Mouse (Mus musculus) heart, embryonic 14.5 days (tissue): ENCODE data around the gene Omp. TPM values are rescaled to one million over a fixed set of nuclear protein-coding genes. Genes with fewer than 3 reads are reported as not detected.

Experiments used
- ATAC-seq: fragments of 200-750 bp; cut with Nextera tagmentation; 2 replicates; pipeline ENCODE4 v1.8.0; 2017; ENCODE audit warnings: low read depth, moderate TSS enrichment; ENCODE audit not compliant: insufficient number of reproducible peaks, insufficient read depth, low FRiP score
- H3K27ac ChIP-seq, 2 experiments: fragments of 200-500 bp in 1 of 2; fragments of 300-500 bp in 1 of 2; sonication (generic) in 1 of 2; replicated peaks in 1 of 2; 2 replicates each; pipeline ENCODE4 v1.5.1; 2012 to 2014; ENCODE audit warnings: low read depth in 2 of 2, low read length in 2 of 2, control low read depth in 1 of 2, mild to moderate bottlenecking in 1 of 2, mixed read lengths in 1 of 2; ENCODE audit not compliant: control insufficient read depth in 1 of 2, insufficient read depth in 1 of 2
- H3K27me3 ChIP-seq: fragments of 300-500 bp; sonication (generic); 2 replicates; pipeline ENCODE4 v1.6.1; 2014; ENCODE audit warnings: mild to moderate bottlenecking, low read length, control low read depth; ENCODE audit not compliant: control insufficient read depth, insufficient read depth
- H3K36me3 ChIP-seq: fragments of 300-500 bp; sonication (generic); 2 replicates; pipeline ENCODE4 v1.6.1; 2014; ENCODE audit warnings: mild to moderate bottlenecking, control low read depth, low read length, mixed read lengths; ENCODE audit not compliant: control insufficient read depth, insufficient read depth
- H3K4me1 ChIP-seq, 2 experiments: fragments of 200-500 bp in 1 of 2; fragments of 300-500 bp in 1 of 2; sonication (generic) in 1 of 2; 2 replicates each; pipeline ENCODE4 v1.6.1; 2012 to 2014; ENCODE audit warnings: low read length in 2 of 2, control low read depth in 1 of 2, mixed read lengths in 1 of 2; ENCODE audit not compliant: control insufficient read depth in 2 of 2, insufficient read depth in 2 of 2
- H3K4me2 ChIP-seq: fragments of 300-500 bp; sonication (generic); 2 replicates; pipeline ENCODE4 v1.6.1; 2014; ENCODE audit warnings: mild to moderate bottlenecking, low read length
- H3K4me3 ChIP-seq, 2 experiments: fragments of 200-500 bp in 1 of 2; fragments of 300-500 bp in 1 of 2; sonication (generic) in 1 of 2; 2 replicates each; pipeline ENCODE4 v1.5.1; 2012 to 2014; ENCODE audit warnings: low read length in 2 of 2, mild to moderate bottlenecking in 2 of 2, control low read depth in 1 of 2, low read depth in 1 of 2, moderate library complexity in 1 of 2; ENCODE audit not compliant: control insufficient read depth in 1 of 2, insufficient read depth in 1 of 2
- H3K9ac ChIP-seq: fragments of 300-500 bp; sonication (generic); 2 replicates; pipeline ENCODE4 v1.6.1; 2014; ENCODE audit warnings: mild to moderate bottlenecking, low read length
- H3K9me3 ChIP-seq: fragments of 300-500 bp; sonication (generic); 2 replicates; pipeline ENCODE4 v1.6.1; 2016; ENCODE audit warnings: low read length, control low read depth; ENCODE audit not compliant: control insufficient read depth
- WGBS: fragments of 180-500 bp; shearing (Covaris S2); extraction: QIAGEN DNeasy Blood & Tissue Kit; methylation state at CpG from one replicate; pipeline ENCODE4 v1.1.7; 2014; 5-methylcytosine and 5-hydroxymethylcytosine counted together
- polyA plus RNA-seq: library from polyadenylated mRNA; unstranded; fragments of >200 nt; fragmentation: Nextera tagmentation; extraction: Ambion mirVana; gene quantifications from 2 replicates; pipeline ENCODE4 v1.2.1, GENCODE M21; 2014

Omp gene
- polyA plus RNA-seq, 1 experiment from 2014 or later: 0.09 TPM

- 90% methylated on average over 11 of the region's 11 CpGs for WGBS
- no peaks in the 10 kb centered on the region; the same call in 1 of the 2 replicates for H3K9me3 ChIP-seq
- H3K4me1 ChIP-seq: peaks cover 23 to 26% of the 10 kb centered on the region in 2 experiments
- no peak for ATAC-seq
- peak overlapping the region; percentile 71 for H3K9ac ChIP-seq
- no peaks in the 10 kb centered on the region for H3K27me3 ChIP-seq
- H3K4me2 ChIP-seq: peak overlapping the region; percentile 64
- H3K4me3 ChIP-seq: no peak overlapping the region
- peaks cover under 1% of the 10 kb centered on the region; the same call in 1 of the 2 replicates for H3K36me3 ChIP-seq
- H3K27ac ChIP-seq: peak overlapping the region in 1 of 2 experiments; percentile 73; a peak in 2 of 4 replicates
Measured at GRCm38 (mm10) chr7:98102488-98102887, 42.8 kb downstream of the Omp start.

- WGBS: 91% methylated on average over 8 of the region's 8 CpGs
Measured at GRCm38 (mm10) chr7:98097557-98097956, 47.7 kb downstream of the Omp start.

GRCm38 (mm10) chr7:98095852-98096251 lies 49.5 kb downstream of the Omp start:
- Histone ChIP-seq H3K4me2 (no peak overlapping the region), H3K36me3 (peaks cover 8% of the 10 kb centered on the region), H3K4me1 (no peaks in the 10 kb centered on the region), H3K9me3 (peaks cover 8% of the 10 kb centered on the region), H3K4me3 (no peak overlapping the region), H3K27ac (no peak overlapping the region), H3K27me3 (no peaks in the 10 kb centered on the region), H3K9ac (no peak overlapping the region)
- WGBS: 89% methylated on average over 4 of the region's 4 CpGs
- ATAC-seq: no peak

More at GRCm38 (mm10) chr7:98097557-98097956, 47.7 kb downstream of the Omp start:
- H3K9me3 ChIP-seq: peaks cover 8% of the 10 kb centered on the region
- H3K9ac ChIP-seq: no peak overlapping the region
- H3K36me3 ChIP-seq: peaks cover 8% of the 10 kb centered on the region
- H3K27ac ChIP-seq: no peak overlapping the region
- H3K4me3 ChIP-seq: no peak overlapping the region
- no peak for ATAC-seq
- H3K4me1 ChIP-seq: 0 out of 4 replicates have a peak, but pooled peaks cover 0 to under 1% of the 10 kb centered on the region in 2 experiments
- no peak overlapping the region for H3K4me2 ChIP-seq
- no peaks in the 10 kb centered on the region for H3K27me3 ChIP-seq

Other genes starting within 250 kb of the Omp start
- not detected in 2 replicates for gene Gdpd4, start 225.5 kb downstream of the Omp start, polyA plus RNA-seq
- gene Myo7a, start 26.0 kb downstream of the Omp start, polyA plus RNA-seq: 5.3 and 7.6 TPM in 2 replicates
- 1.8 and 2.5 TPM in 2 replicates for gene Capn5, start 32.8 kb upstream of the Omp start, polyA plus RNA-seq
- gene B3gnt6, start 54.0 kb upstream of the Omp start, polyA plus RNA-seq: 0.11 and 0.19 TPM in 2 replicates
- 24.7 and 27.6 TPM in 2 replicates for gene Acer3, start 175.7 kb upstream of the Omp start, polyA plus RNA-seq
- 5.7 and 6.5 TPM in 2 replicates for gene Tsku, start 215.8 kb upstream of the Omp start, polyA plus RNA-seq